Mouse (Mus musculus) hematopoietic stem cell, adult 5-6 weeks (primary cell): ENCODE results near the gene Slc6a21. TPM values are rescaled to one million over a fixed set of nuclear protein-coding genes. Genes with fewer than 3 reads are reported as not detected.

ENCODE experiments used
- ATAC-seq, 2 experiments: fragments of 125-278 bp in 1 of 2; replicated peaks in 1 of 2; 2 replicates each; pipeline ENCODE4 v1.8.0; 2016 to 2017; ENCODE audit warnings: inconsistent platforms in 2 of 2, mild to moderate bottlenecking in 2 of 2, moderate number of reproducible peaks in 2 of 2, low read depth in 1 of 2, moderate TSS enrichment in 1 of 2; ENCODE audit not compliant: low FRiP score in 2 of 2, poor library complexity in 2 of 2, severe bottlenecking in 2 of 2, insufficient read depth in 1 of 2, low TSS enrichment in 1 of 2
- total RNA-seq: library from RNA; stranded (forward); fragments of 172-1452, 232-1000 nt; gene quantifications from 2 replicates; pipeline ENCODE4 v1.2.3, GENCODE M21; 2017

Slc6a21 gene
- total RNA-seq, 1 experiment from 2014 or later, result not detected

- ATAC-seq, result no peak
These were observed 25.3 kb downstream of the Slc6a21 start for GRCm38 (mm10) chr7:45302626-45303025.

GRCm38 (mm10) chr7:45304869-45305268, 27.6 kb downstream of the Slc6a21 start:
- no peak for ATAC-seq

DNA sequence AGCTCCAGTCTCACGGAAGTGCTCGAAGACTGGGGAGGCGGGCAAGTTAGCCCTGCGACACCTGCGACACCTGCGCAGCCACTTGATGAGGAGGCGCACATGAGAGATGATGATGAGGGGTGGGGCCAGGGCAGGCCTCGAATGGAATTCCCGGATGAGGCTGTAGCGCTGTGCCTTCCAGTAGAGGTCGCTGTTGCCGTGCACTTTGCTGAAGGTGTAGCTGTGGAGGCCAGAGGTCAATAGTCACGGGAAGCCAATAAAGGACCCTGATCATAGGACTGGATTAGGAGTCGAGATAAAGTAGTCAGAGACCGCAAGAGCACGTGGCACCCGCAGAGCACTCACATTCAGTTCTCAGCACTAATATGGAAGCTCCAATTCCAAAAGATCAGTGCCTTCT, 28.0 kb downstream of the Slc6a21 start:
- ATAC-seq, result peak; percentile 50 to 63; a peak in 2 of 4 replicates

DNA sequence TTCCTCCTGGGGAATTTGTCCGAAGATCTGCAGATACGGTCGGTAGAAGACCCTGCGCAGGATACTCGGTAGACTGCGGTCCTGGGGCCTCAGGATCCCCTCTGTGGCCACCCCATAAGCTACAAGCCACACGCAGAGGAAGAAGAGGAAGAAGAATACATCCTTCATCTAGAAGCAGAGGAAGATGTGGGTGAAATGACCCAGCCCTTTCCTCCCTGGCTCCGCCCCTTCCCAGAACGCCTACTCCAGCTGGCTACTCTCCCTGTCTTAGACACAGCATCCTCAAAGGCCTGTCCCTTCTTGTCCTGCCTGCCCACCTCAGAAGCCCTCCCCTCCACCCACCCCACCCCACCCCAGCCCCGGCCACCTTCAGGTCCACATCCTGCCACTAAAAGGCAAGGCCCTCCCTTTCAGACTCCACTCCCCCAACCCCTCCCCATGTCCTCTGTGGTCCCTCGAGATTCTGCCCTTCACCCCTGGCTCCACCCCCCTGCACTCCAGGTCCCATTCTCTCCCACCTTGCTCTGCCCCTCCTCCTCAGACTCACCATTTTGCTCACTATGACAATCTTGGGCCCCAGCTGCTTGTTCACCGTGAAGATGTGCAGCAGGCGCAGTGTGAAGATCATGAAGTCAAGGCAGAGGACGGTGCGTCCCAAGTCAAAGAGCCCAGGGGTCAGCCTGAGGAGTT, 31.4 kb downstream of the Slc6a21 start:
- 0 out of 4 replicates have a peak, but pooled peaks of 1 of the 2 experiments have one; percentile 26 for ATAC-seq

DNA sequence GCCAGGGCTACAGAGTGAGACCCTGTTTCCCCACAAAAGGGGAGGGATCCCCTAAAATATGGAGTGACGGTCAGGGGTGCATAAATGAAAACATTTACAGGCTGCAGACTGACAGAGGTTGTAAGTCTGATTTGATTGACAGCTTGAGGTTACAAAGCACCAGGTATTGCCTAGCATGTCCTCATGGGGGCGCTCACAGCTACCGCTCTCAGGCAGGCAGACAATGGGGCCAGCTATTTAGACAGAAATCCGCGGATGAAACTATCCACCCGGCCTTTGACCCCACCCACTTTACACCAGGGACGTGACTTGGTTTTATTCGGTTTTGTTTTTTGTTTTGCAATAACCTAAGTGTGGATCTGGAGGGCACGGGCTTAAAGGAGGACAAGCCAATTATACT, 32.1 kb downstream of the Slc6a21 start:
- peak in 1 of 2 experiments; percentile 54; a peak in 3 of 4 replicates for ATAC-seq

- ATAC-seq, result no peak
These were observed 34.7 kb downstream of the Slc6a21 start for GRCm38 (mm10) chr7:45312023-45312422.

DNA sequence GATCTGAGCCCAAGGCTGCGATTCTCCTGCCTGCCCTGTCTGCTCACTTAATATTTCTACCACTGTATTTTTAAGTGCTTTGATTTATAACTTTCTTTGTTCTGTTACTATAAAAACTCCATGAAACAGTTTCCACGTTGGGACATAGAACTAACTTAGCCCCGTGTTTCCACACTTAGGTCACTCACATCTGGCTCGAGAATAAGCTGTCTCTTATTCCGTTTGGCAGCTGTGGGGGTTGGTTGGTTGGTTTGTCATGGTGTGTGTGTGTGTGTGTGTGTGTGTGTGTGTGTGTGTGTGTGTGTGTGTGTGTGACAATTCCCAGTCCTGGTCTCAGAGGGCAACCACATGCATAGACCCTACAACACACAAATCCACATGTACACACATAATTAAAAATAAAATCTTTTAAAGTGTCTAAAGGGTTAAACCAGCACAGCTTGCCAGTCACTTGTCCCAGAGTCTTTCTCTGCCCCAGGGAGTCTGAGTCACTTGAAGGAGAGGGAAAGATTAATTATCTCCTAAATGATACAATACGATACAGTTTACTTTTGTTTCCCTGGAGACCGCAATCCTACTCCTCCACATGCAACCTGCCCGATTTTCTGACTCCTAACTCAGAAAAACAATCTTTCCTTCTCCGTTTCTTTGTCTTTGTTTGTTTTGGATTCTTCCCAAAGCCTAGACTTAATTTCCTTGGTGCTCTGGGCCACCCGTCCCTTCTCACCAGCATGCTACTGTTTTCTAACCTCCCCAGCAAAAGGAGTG, 35.6 kb downstream of the Slc6a21 start:
- ATAC-seq, result no peak

GRCm38 (mm10) chr7:45313495-45313894, 36.2 kb downstream of the Slc6a21 start:
- ATAC-seq, result no peak

- no peak for ATAC-seq
These were observed 37.9 kb downstream of the Slc6a21 start for GRCm38 (mm10) chr7:45315182-45315701.

DNA sequence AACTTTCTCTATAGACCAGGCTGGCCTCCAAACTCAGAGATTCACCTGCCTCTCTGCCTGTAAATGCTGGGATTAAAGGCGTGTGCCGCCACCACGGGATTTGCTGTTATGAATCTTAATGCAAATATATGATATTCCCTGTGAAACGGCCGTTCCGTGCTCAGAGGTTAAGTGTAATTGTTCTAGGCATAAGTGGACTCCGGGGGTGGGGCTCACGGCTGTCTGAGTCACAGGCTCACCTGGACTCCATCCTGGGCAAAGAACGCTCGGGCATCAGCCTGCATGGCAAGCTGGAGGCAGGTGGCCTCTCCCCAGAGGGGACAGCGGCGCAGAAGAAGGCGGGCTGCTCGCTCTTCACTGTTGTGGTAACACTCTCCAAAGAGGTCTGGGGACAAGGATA, 39.2 kb downstream of the Slc6a21 start:
- no peak for ATAC-seq

GRCm38 (mm10) chr7:45322245-45322644, 44.9 kb downstream of the Slc6a21 start:
- ATAC-seq, result no peak

- ATAC-seq, result no peak
These were observed 45.8 kb downstream of the Slc6a21 start for GRCm38 (mm10) chr7:45323069-45323468.

DNA sequence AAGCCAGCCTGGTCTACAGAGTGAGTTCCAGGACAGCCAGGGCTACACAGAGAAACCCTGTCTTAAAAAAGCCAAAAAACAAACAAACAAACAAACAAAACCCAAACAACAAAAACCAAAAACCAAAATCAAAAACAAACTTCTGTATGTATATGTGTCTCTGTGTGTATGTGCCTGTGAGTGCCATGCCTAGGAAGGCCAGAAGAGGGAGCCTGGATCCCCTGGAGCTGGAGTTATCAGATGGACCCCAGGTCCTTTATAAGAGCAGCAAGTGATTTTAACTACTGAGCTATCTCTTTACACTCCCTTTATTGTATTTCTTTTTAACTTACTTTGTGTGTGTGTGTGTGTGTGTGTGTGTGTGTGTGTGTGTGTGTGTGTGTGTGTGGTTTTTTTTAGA, 48.5 kb downstream of the Slc6a21 start:
- no peak for ATAC-seq

DNA sequence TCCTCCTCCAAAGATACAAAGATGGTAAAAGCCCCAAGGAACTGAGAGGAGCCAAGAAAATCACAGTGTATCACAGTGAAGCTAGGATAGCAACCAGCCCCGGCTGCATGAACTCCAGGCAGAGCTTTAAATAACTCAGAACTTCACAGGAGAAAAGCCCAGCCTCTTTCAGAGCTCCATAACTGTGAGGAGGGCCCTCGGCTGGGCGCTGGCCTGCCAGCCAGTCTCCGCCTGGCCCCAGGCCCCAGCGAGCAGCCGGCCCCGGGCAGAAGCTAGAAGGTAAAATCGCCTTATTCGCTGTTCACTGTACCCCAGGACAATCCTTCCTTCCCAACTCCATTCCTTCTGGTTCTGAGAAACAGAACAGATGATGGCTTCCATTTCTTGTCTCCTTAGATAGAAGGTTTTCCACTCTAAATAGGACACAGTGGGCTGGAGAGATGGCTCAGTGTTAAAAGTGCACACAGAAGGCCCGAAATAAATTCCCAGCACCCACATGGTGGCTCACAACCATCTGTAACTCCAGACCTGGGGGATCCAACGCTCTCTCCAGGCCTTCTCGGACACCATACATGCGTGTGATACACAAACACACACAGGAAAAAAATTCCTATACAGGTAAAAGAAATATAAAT, 51.6 kb downstream of the Slc6a21 start:
- no peak for ATAC-seq

- ATAC-seq, result no peak
These were observed 54.2 kb downstream of the Slc6a21 start for GRCm38 (mm10) chr7:45331502-45331901.

GRCm38 (mm10) chr7:45332685-45333425, 55.5 kb downstream of the Slc6a21 start:
- ATAC-seq, result peak; percentile 36 to 53

GRCm38 (mm10) chr7:45333431-45333982, 56.2 kb downstream of the Slc6a21 start, which contains the start of gene Trpm4:
Gene Trpm4, minus strand, starts transcription at chr7:45333780.
- ATAC-seq, result peak; percentile 78 to 81
